Comparison of ENCODE assay signal across 25 mouse cellular contexts in genomic region chr13:53177424-53177718, GRCm38 (mm10).
DNase-seq lines count a peak whose midpoint lies in the region; ATAC-seq and TF ChIP-seq lines count a peak whose summit lies in the region.
"Had no signal": no experiment of that assay in that cellular context is flagged by ENCODE, and none has a peak within 500 bp of the region (broad histone marks: within the 10 kb centered on the region; RNA-seq: fewer than 3 reads in every experiment).

No protein-coding gene starts in this region.

- H3K4me3 ChIP-seq in forebrain, postnatal 0 days (ENCODE audit: low read depth, low read length): no peak overlapping the region
- H3K4me3 ChIP-seq in forebrain, embryonic 12.5 days (replicated peaks): no peak overlapping the region
- H3K4me3 ChIP-seq in kidney, embryonic 16.5 days (ENCODE audit: low read length): no peak overlapping the region
- no peak overlapping the region for H3K4me3 ChIP-seq in embryonic facial prominence, embryonic 12.5 days
- no peak overlapping the region for H3K4me3 ChIP-seq in limb, embryonic 12.5 days (replicated peaks)
- H3K4me3 ChIP-seq: erythroblast, embryonic 14.5 days; forebrain, embryonic 13.5 days; heart, adult 2 months; heart, embryonic 15.5 days; hindbrain, embryonic 13.5 days; lung, embryonic 15.5 days; midbrain, embryonic 10.5 days; myocyte; neural tube, embryonic 12.5 days had no signal

- H3K4me2 ChIP-seq in forebrain, postnatal 0 days (ENCODE audit: low read depth): no peak overlapping the region
- H3K4me2 ChIP-seq in forebrain, embryonic 12.5 days: no peak overlapping the region
- peak overlapping the region; percentile 17; the same call in 1 of the 2 replicates for H3K4me2 ChIP-seq in kidney, embryonic 16.5 days (replicated peaks; ENCODE audit: low read depth, low read length)
- H3K4me2 ChIP-seq in embryonic facial prominence, embryonic 12.5 days (replicated peaks): no peak overlapping the region
- H3K4me2 ChIP-seq in limb, embryonic 12.5 days: peak overlapping the region; percentile 42; the same call in 1 of the 2 replicates
- H3K4me2 ChIP-seq: heart, embryonic 15.5 days; hindbrain, embryonic 13.5 days; liver, embryonic 11.5 days; lung, embryonic 15.5 days had no signal

- H3K27me3 ChIP-seq in forebrain, postnatal 0 days (ENCODE audit: insufficient read depth, low read length): no peaks in the 10 kb centered on the region
- 0 out of 2 replicates have a peak, but pooled peaks cover 6% of the 10 kb centered on the region for H3K27me3 ChIP-seq in forebrain, embryonic 12.5 days
- peaks cover 29% of the 10 kb centered on the region for H3K27me3 ChIP-seq in kidney, embryonic 16.5 days (ENCODE audit: insufficient read depth, low read length)
- H3K27me3 ChIP-seq in embryonic facial prominence, embryonic 12.5 days: no peaks in the 10 kb centered on the region
- H3K27me3 ChIP-seq in limb, embryonic 12.5 days: no peaks in the 10 kb centered on the region
- H3K27me3 ChIP-seq: forebrain, embryonic 13.5 days; heart, embryonic 15.5 days; hindbrain, embryonic 13.5 days; lung, embryonic 15.5 days; neural tube, embryonic 12.5 days had no signal

- no peaks in the 10 kb centered on the region for H3K9me3 ChIP-seq in forebrain, postnatal 0 days (ENCODE audit: low read length)
- H3K9me3 ChIP-seq in forebrain, embryonic 12.5 days: no peaks in the 10 kb centered on the region
- no peaks in the 10 kb centered on the region for H3K9me3 ChIP-seq in kidney, embryonic 16.5 days (ENCODE audit: low read length)
- no peaks in the 10 kb centered on the region for H3K9me3 ChIP-seq in embryonic facial prominence, embryonic 12.5 days
- no peaks in the 10 kb centered on the region for H3K9me3 ChIP-seq in limb, embryonic 12.5 days
- H3K9me3 ChIP-seq: forebrain, embryonic 13.5 days; heart, embryonic 15.5 days; hindbrain, embryonic 13.5 days; lung, embryonic 15.5 days; midbrain, embryonic 10.5 days; neural tube, embryonic 12.5 days had no signal

- H3K4me1 ChIP-seq in forebrain, postnatal 0 days (ENCODE audit: insufficient read depth): peaks cover 7% of the 10 kb centered on the region
- H3K4me1 ChIP-seq in forebrain, embryonic 12.5 days: peaks cover 24% of the 10 kb centered on the region
- peaks cover 31% of the 10 kb centered on the region for H3K4me1 ChIP-seq in kidney, embryonic 16.5 days (ENCODE audit: insufficient read depth, low read length)
- H3K4me1 ChIP-seq in embryonic facial prominence, embryonic 12.5 days: peaks cover 70% of the 10 kb centered on the region
- H3K4me1 ChIP-seq in limb, embryonic 12.5 days (replicated peaks): peaks cover 88% of the 10 kb centered on the region

- TF ChIP-seq CTCF in forebrain, postnatal 0 days (IDR thresholded peaks at IDR 0.05; ENCODE audit: low read depth): no peak

- ATAC-seq in forebrain, postnatal 0 days: peak; percentile 74
- ATAC-seq in forebrain, embryonic 12.5 days (ENCODE audit: low FRiP score): no peak
- ATAC-seq in kidney, embryonic 16.5 days (ENCODE audit: low FRiP score, low TSS enrichment): no peak
- no peak for ATAC-seq in embryonic facial prominence, embryonic 12.5 days (ENCODE audit: insufficient number of reproducible peaks, insufficient read depth, low FRiP score, low TSS enrichment)
- no peak for ATAC-seq in limb, embryonic 12.5 days (ENCODE audit: insufficient number of reproducible peaks, insufficient read depth, low FRiP score, low TSS enrichment, low read depth)

- H3K27ac ChIP-seq in forebrain, postnatal 0 days (ENCODE audit: low read depth, low read length): no peak overlapping the region
- no peak overlapping the region for H3K27ac ChIP-seq in forebrain, embryonic 12.5 days
- H3K27ac ChIP-seq in kidney, embryonic 16.5 days (ENCODE audit: low read length): no peak overlapping the region
- peak overlapping the region; percentile 42; the same call in 1 of the 2 replicates for H3K27ac ChIP-seq in embryonic facial prominence, embryonic 12.5 days
- H3K27ac ChIP-seq in limb, embryonic 12.5 days: peak overlapping the region; percentile 83; the same call in 1 of the 2 replicates
- H3K27ac ChIP-seq: forebrain, embryonic 13.5 days; heart, adult 2 months; kidney, postnatal 0 days; neural tube, embryonic 12.5 days had no signal

- no peak overlapping the region for H3K9ac ChIP-seq in forebrain, postnatal 0 days
- H3K9ac ChIP-seq in forebrain, embryonic 12.5 days: no peak overlapping the region
- H3K9ac ChIP-seq in kidney, embryonic 16.5 days (replicated peaks; ENCODE audit: low read length): no peak overlapping the region
- H3K9ac ChIP-seq in embryonic facial prominence, embryonic 12.5 days: no peak overlapping the region
- no peak overlapping the region for H3K9ac ChIP-seq in limb, embryonic 12.5 days (replicated peaks)
- H3K9ac ChIP-seq: forebrain, embryonic 13.5 days; heart, embryonic 15.5 days; hindbrain, embryonic 13.5 days; lung, embryonic 15.5 days; neural tube, embryonic 12.5 days had no signal

- no peaks in the 10 kb centered on the region for H3K36me3 ChIP-seq in forebrain, postnatal 0 days (ENCODE audit: insufficient read depth)
- H3K36me3 ChIP-seq in forebrain, embryonic 12.5 days (replicated peaks): no peaks in the 10 kb centered on the region
- no peaks in the 10 kb centered on the region for H3K36me3 ChIP-seq in kidney, embryonic 16.5 days (ENCODE audit: insufficient read depth, low read length)
- no peaks in the 10 kb centered on the region for H3K36me3 ChIP-seq in embryonic facial prominence, embryonic 12.5 days
- H3K36me3 ChIP-seq in limb, embryonic 12.5 days: no peaks in the 10 kb centered on the region
- H3K36me3 ChIP-seq: heart, embryonic 15.5 days; hindbrain, embryonic 13.5 days; lung, embryonic 15.5 days; midbrain, embryonic 10.5 days; neural tube, embryonic 12.5 days had no signal

- 36% methylated on average over 7 of the region's 7 CpGs for WGBS in forebrain, postnatal 0 days
- 43% methylated on average over 7 of the region's 7 CpGs for WGBS in forebrain, embryonic 12.5 days
- WGBS in kidney, embryonic 16.5 days: 20% methylated on average over 7 of the region's 7 CpGs
- WGBS in embryonic facial prominence, embryonic 12.5 days: 24% methylated on average over 7 of the region's 7 CpGs
- 40% methylated on average over 7 of the region's 7 CpGs for WGBS in limb, embryonic 12.5 days

- no peak for DNase-seq in forebrain, postnatal 0 days
- no peak for DNase-seq in kidney, adult 18-20 months
- no peak for DNase-seq in MN1 (ENCODE audit: low spot score)
- DNase-seq in cerebellum, postnatal 14 days: no peak
- DNase-seq: adrenal gland, postnatal 14 days; cerebellum, adult 11 months; cerebellum, adult 9-10 months; heart, adult 2 months; kidney, adult 2 months; kidney, postnatal 4 days; layer of hippocampus, postnatal 36 days had no signal

Comparison
In these comparisons a context has a peak if more than half of its experiments do, and no peak if none do; other contexts are left out.
1. H3K27ac ChIP-seq: peak in embryonic facial prominence, embryonic 12.5 days (single experiment) and limb, embryonic 12.5 days (single experiment); none in forebrain, postnatal 0 days (single experiment), forebrain, embryonic 12.5 days (single experiment) and kidney, embryonic 16.5 days (single experiment).
2. H3K4me2 ChIP-seq: peak in kidney, embryonic 16.5 days (single experiment) and limb, embryonic 12.5 days (single experiment); none in forebrain, postnatal 0 days (single experiment), forebrain, embryonic 12.5 days (single experiment) and embryonic facial prominence, embryonic 12.5 days (single experiment).